ENCODE assay signal across 9 mouse cellular contexts in genomic region chr3:122033248-122033837, GRCm38 (mm10). TPM values are rescaled to one million over a fixed set of nuclear protein-coding genes. Genes with fewer than 3 reads are reported as not detected.
DNase-seq lines count a peak whose midpoint lies in the region; ATAC-seq and TF ChIP-seq lines count a peak whose summit lies in the region.
"Had no signal": no experiment of that assay in that cellular context is flagged by ENCODE, and none has a peak within 500 bp of the region (broad histone marks: within the 10 kb centered on the region; RNA-seq: fewer than 3 reads in every experiment).

No protein-coding gene starts in this region.

- H3K9me3 ChIP-seq in CH12.LX (replicated peaks; ENCODE audit: low read length): no peaks in the 10 kb centered on the region
- no peaks in the 10 kb centered on the region for H3K9me3 ChIP-seq in ES-E14 (ENCODE audit: control insufficient read depth, insufficient read depth, low read depth, low read length)
- H3K9me3 ChIP-seq in kidney, embryonic 14.5 days (ENCODE audit: control insufficient read depth, low read length): 0 out of 2 replicates have a peak, but pooled peaks cover 3% of the 10 kb centered on the region
- H3K9me3 ChIP-seq: neural tube, embryonic 13.5 days had no signal

- TF ChIP-seq POLR2A in CH12.LX (IDR thresholded peaks at IDR 0.05; ENCODE audit: low read depth, low read length): no peak

- H3K79me2 ChIP-seq in CH12.LX (replicated peaks; ENCODE audit: control insufficient read depth, extremely low read depth, insufficient read depth, poor library complexity, severe bottlenecking): no peaks in the 10 kb centered on the region

- H3K9ac ChIP-seq in CH12.LX (ENCODE audit: insufficient read depth, low read depth): no peak overlapping the region
- no peak overlapping the region for H3K9ac ChIP-seq in ES-E14 (ENCODE audit: insufficient read depth, low read depth, low read length, poor library complexity, severe bottlenecking)
- H3K9ac ChIP-seq in kidney, embryonic 14.5 days (ENCODE audit: low read depth, low read length): no peak overlapping the region
- H3K9ac ChIP-seq: neural tube, embryonic 13.5 days had no signal

- in situ Hi-C loops in CH12.LX (cut with MboI; ENCODE audit: low pct_ligation_motif_present, low pct_unique_long_range_greater_than_20kb, low sequenced_read_pairs) (no loop called here), ES-E14 (cut with MboI; ENCODE audit: low sequenced_read_pairs in 2 of 2, unreplicated experiment in 2 of 2) (no loop called here)

- H3K27me3 ChIP-seq in CH12.LX (replicated peaks): no peaks in the 10 kb centered on the region
- no peaks in the 10 kb centered on the region for H3K27me3 ChIP-seq in kidney, embryonic 14.5 days (ENCODE audit: control insufficient read depth, insufficient read depth, low read length)
- H3K27me3 ChIP-seq: neural tube, embryonic 13.5 days had no signal

- DNase-seq in CH12.LX (ENCODE audit: extremely low read depth): peak; percentile 20
- DNase-seq in ES-E14 (ENCODE audit: low read depth, low spot score): no peak
- peak; percentile 61 to 64 for DNase-seq in heart, adult 18-20 months
- no peak for DNase-seq in left cerebral cortex, postnatal 25 days (ENCODE audit: low spot score in 2 of 2)
- no peak for DNase-seq in gastrocnemius, postnatal 4 days (ENCODE audit: low spot score in 2 of 2)
- DNase-seq in urinary bladder, postnatal 4 days (ENCODE audit: low spot score in 2 of 2): no peak
- DNase-seq: lung, adult 18-20 months had no signal

- TF ChIP-seq EP300 in CH12.LX (IDR thresholded peaks at IDR 0.05; ENCODE audit: low read length): peak; percentile 30; the same call in 1 of the 2 replicates

- H3K27ac ChIP-seq in CH12.LX (ENCODE audit: insufficient read depth, low read depth): no peak overlapping the region
- no peak overlapping the region for H3K27ac ChIP-seq in ES-E14 (ENCODE audit: insufficient read depth, low read depth, low read length, poor library complexity, severe bottlenecking)
- peak overlapping the region; percentile 3; the same call in 1 of the 2 replicates for H3K27ac ChIP-seq in kidney, embryonic 14.5 days (ENCODE audit: low read depth, low read length)
- H3K27ac ChIP-seq: neural tube, embryonic 13.5 days had no signal

- H3K4me3 ChIP-seq in CH12.LX (replicated peaks in 1 of 3; ENCODE audit: low read depth in 2 of 3, low read length in 2 of 3, poor library complexity in 1 of 3) (no peak overlapping the region), ES-E14 (ENCODE audit: insufficient read depth in 1 of 2, low read depth in 1 of 2, low read length in 2 of 2, poor library complexity in 1 of 2, severe bottlenecking in 1 of 2) (no peak overlapping the region)
- no peak overlapping the region for H3K4me3 ChIP-seq in kidney, embryonic 14.5 days (ENCODE audit: low read length)
- H3K4me3 ChIP-seq: neural tube, embryonic 13.5 days had no signal

- H3K4me2 ChIP-seq in CH12.LX (ENCODE audit: insufficient read depth, low read depth, poor library complexity, severe bottlenecking): no peak overlapping the region; the same call in 1 of the 2 replicates
- no peak overlapping the region for H3K4me2 ChIP-seq in kidney, embryonic 14.5 days (replicated peaks; ENCODE audit: low read depth, low read length)
- H3K4me2 ChIP-seq: neural tube, embryonic 13.5 days had no signal

- H3K36me3 ChIP-seq in CH12.LX (replicated peaks in 1 of 2; ENCODE audit: control insufficient read depth in 1 of 2, insufficient read depth in 1 of 2, low read length in 1 of 2) (no peaks in the 10 kb centered on the region), ES-E14 (ENCODE audit: control insufficient read depth, insufficient read depth, low read length, poor library complexity, severe bottlenecking) (no peaks in the 10 kb centered on the region)
- H3K36me3 ChIP-seq in kidney, embryonic 14.5 days (ENCODE audit: control insufficient read depth, insufficient read depth, low read length): no peaks in the 10 kb centered on the region
- H3K36me3 ChIP-seq: neural tube, embryonic 13.5 days had no signal

- peaks cover 5 to 30% of the 10 kb centered on the region in 2 experiments; a peak in 3 of 4 replicates for H3K4me1 ChIP-seq in CH12.LX (ENCODE audit: control insufficient read depth in 1 of 2, insufficient read depth in 2 of 2)
- peaks cover 0 to 4% of the 10 kb centered on the region in 2 experiments; a peak in 1 of 4 replicates for H3K4me1 ChIP-seq in ES-E14 (ENCODE audit: control insufficient read depth in 2 of 2, insufficient read depth in 2 of 2, low read length in 2 of 2, poor library complexity in 1 of 2)
- H3K4me1 ChIP-seq in kidney, embryonic 14.5 days (ENCODE audit: control insufficient read depth, insufficient read depth, low read length): no peaks in the 10 kb centered on the region

- TF ChIP-seq CTCF in CH12.LX (conservative IDR thresholded peaks at IDR 0.05 in 1 of 2, IDR thresholded peaks at IDR 0.05 in 1 of 2; ENCODE audit: low read depth in 2 of 2, low read length in 2 of 2): no peak

- TF ChIP-seq RAD21 in CH12.LX (IDR thresholded peaks at IDR 0.05; ENCODE audit: low read depth, low read length): no peak

- dilution Hi-C loops in CH12.LX (cut with MboI; ENCODE audit: extremely low pct_ligation_motif_present, extremely low pct_unique_long_range_greater_than_20kb, low sequenced_read_pairs): no loop called here

- intact Hi-C loops in left cerebral cortex, postnatal 25 days (cut with DNase I): no loop called here

- 52% methylated on average over 9 of the region's 9 CpGs for WGBS in kidney, embryonic 14.5 days

- ATAC-seq in kidney, embryonic 14.5 days (ENCODE audit: low FRiP score, low TSS enrichment): no peak

TF ChIP-seq in CH12.LX, 34 proteins besides CTCF, POLR2A, EP300 and RAD21:
- TF ChIP-seq BHLHE40 (IDR thresholded peaks at IDR 0.05; ENCODE audit: low read depth, low read length): peak; percentile 66
- 0 out of 2 replicates have a peak, but pooled peaks have one; percentile 15 for TF ChIP-seq MAFK (IDR thresholded peaks at IDR 0.05; ENCODE audit: insufficient replicate concordance, low read length)
- no peak for TF ChIP-seq ZC3H11A (IDR thresholded peaks at IDR 0.05; ENCODE audit: low read depth, low read length)
- peak; percentile 86 for TF ChIP-seq ZNF384 (IDR thresholded peaks at IDR 0.05; ENCODE audit: low read depth, low read length)
- peak; percentile 21; the same call in 1 of the 2 replicates for TF ChIP-seq IRF4 (IDR thresholded peaks at IDR 0.05; ENCODE audit: low read depth, low read length)
- TF ChIP-seq USF2 (conservative IDR thresholded peaks at IDR 0.05; ENCODE audit: low read depth, low read length): no peak
TF ChIP-seq in CH12.LX: peak in this region for 4.

TF ChIP-seq in ES-E14, 5 proteins besides CTCF, POLR2A, EP300 and RAD21:
- TF ChIP-seq HCFC1 (IDR thresholded peaks at IDR 0.05; ENCODE audit: borderline replicate concordance, insufficient read depth, low read length): no peak
- 0 out of 2 replicates have a peak, but pooled peaks have one; percentile 50 for TF ChIP-seq ZNF384 (IDR thresholded peaks at IDR 0.05; ENCODE audit: low read depth, low read length)

RNA-seq across cellular contexts. Expression of gene Abca4, which starts 10.9 kb away (rescaled TPM):
- total RNA-seq in CH12.LX (2012; rRNA removed) (0.34 and 0.55 TPM in 2 replicates), CH12.LX (2014; rRNA removed) (0.46 and 0.82 TPM in 2 replicates), ES-E14 (2012; rRNA removed) (1.4 and 2.3 TPM in 2 replicates)
- polyA plus RNA-seq in CH12.LX (2012; ENCODE audit: insufficient read length, low read depth): 0.57 and 0.78 TPM in 2 replicates
- 1 to 10 TPM; 1.7 to 2.1 TPM for total RNA-seq in heart, adult 18-20 months (2021)
- polyA plus RNA-seq in kidney, embryonic 14.5 days (2014; fragmentation: Nextera tagmentation; extraction: Ambion mirVana): 0.70 and 0.84 TPM in 2 replicates
- 1 to 10 TPM; 2.8 to 3.4 TPM for total RNA-seq in left cerebral cortex, postnatal 25 days (2021)
- 1 to 10 TPM; 1.9 to 2.9 TPM for total RNA-seq in gastrocnemius, postnatal 4 days (2021)

Comparison
In these comparisons a context has a peak if more than half of its experiments do, and no peak if none do; other contexts are left out.
1. DNase-seq: peak in CH12.LX (single experiment) and heart, adult 18-20 months (2 of 2); none in ES-E14 (single experiment), left cerebral cortex, postnatal 25 days (0 of 2), gastrocnemius, postnatal 4 days (0 of 2) and urinary bladder, postnatal 4 days (0 of 2).